Mouse (Mus musculus): ENCODE results near the gene Ifih1. TPM values are rescaled to one million over a fixed set of nuclear protein-coding genes. Genes with fewer than 3 reads are reported as not detected.

Gene Ifih1
- polyA plus RNA-seq, 1 experiment = 4.0 TPM

GRCm38 (mm10) chr2:62643405-62644305 is 2.4 kb downstream of the Ifih1 start:
- TF ChIP-seq CTCF (IDR thresholded peaks at IDR 0.05; ENCODE audit: extremely low read depth, insufficient read depth, insufficient read length, insufficient replicate concordance) (peak; percentile 41; the same call in 1 of the 2 replicates), POLR2A (IDR thresholded peaks at IDR 0.05; ENCODE audit: low read depth, low read length) (no peak)
- no peaks in the 10 kb centered on the region for H3K36me3 ChIP-seq (ENCODE audit: control insufficient read depth, insufficient read depth, low read length)
- no peaks in the 10 kb centered on the region for H3K4me1 ChIP-seq (ENCODE audit: control insufficient read depth, insufficient read depth, insufficient read length)
- 57% methylated on average over 21 of the region's 21 CpGs for WGBS
- no peak overlapping the region for H3K27ac ChIP-seq (ENCODE audit: insufficient read depth, low read length)
- peak; percentile 32 to 51 for DNase-seq (ENCODE audit: low read depth in 1 of 2, low spot score in 2 of 2)
- no peak overlapping the region for H3K4me3 ChIP-seq (ENCODE audit: extremely low read depth, insufficient read depth, insufficient read length)
- no peaks in the 10 kb centered on the region for H3K27me3 ChIP-seq (ENCODE audit: control insufficient read depth, insufficient read depth, low read length)

- Histone ChIP-seq H3K27me3 (ENCODE audit: control insufficient read depth, insufficient read depth, low read length) (no peaks in the 10 kb centered on the region), H3K36me3 (ENCODE audit: control insufficient read depth, insufficient read depth, low read length) (0 out of 2 replicates have a peak, but pooled peaks cover 1% of the 10 kb centered on the region), H3K4me1 (ENCODE audit: control insufficient read depth, insufficient read depth, insufficient read length) (no peaks in the 10 kb centered on the region), H3K27ac (ENCODE audit: insufficient read depth, low read length) (no peak overlapping the region), H3K4me3 (ENCODE audit: extremely low read depth, insufficient read depth, insufficient read length) (no peak overlapping the region)
- WGBS = 42% methylated on average over 2 of the region's 2 CpGs
- TF ChIP-seq CTCF (IDR thresholded peaks at IDR 0.05; ENCODE audit: extremely low read depth, insufficient read depth, insufficient read length, insufficient replicate concordance) = no peak
- DNase-seq (ENCODE audit: low read depth in 1 of 2, low spot score in 2 of 2) = no peak
Observed at GRCm38 (mm10) chr2:62639869-62640268, 6.2 kb downstream of the Ifih1 start.

- no peaks in the 10 kb centered on the region; the same call in 1 of the 2 replicates for H3K36me3 ChIP-seq (ENCODE audit: control insufficient read depth, insufficient read depth, low read length)
- 21% methylated on average over 6 of the region's 6 CpGs for WGBS
- TF ChIP-seq CTCF (IDR thresholded peaks at IDR 0.05; ENCODE audit: extremely low read depth, insufficient read depth, insufficient read length, insufficient replicate concordance) = no peak
- no peak for TF ChIP-seq POLR2A (IDR thresholded peaks at IDR 0.05; ENCODE audit: low read depth, low read length)
Observed at GRCm38 (mm10) chr2:62630446-62630845, 15.6 kb downstream of the Ifih1 start.

GRCm38 (mm10) chr2:62628356-62628755 is 17.7 kb downstream of the Ifih1 start:
- no peak for DNase-seq (ENCODE audit: low read depth in 1 of 2, low spot score in 2 of 2)
- TF ChIP-seq POLR2A (IDR thresholded peaks at IDR 0.05; ENCODE audit: low read depth, low read length) (no peak), CTCF (IDR thresholded peaks at IDR 0.05; ENCODE audit: extremely low read depth, insufficient read depth, insufficient read length, insufficient replicate concordance) (no peak)
- Histone ChIP-seq H3K36me3 (ENCODE audit: control insufficient read depth, insufficient read depth, low read length) (no peaks in the 10 kb centered on the region; the same call in 1 of the 2 replicates), H3K27me3 (ENCODE audit: control insufficient read depth, insufficient read depth, low read length) (no peaks in the 10 kb centered on the region), H3K4me3 (ENCODE audit: extremely low read depth, insufficient read depth, insufficient read length) (no peak overlapping the region), H3K4me1 (ENCODE audit: control insufficient read depth, insufficient read depth, insufficient read length) (no peaks in the 10 kb centered on the region), H3K27ac (ENCODE audit: insufficient read depth, low read length) (no peak overlapping the region)
- WGBS = 95% methylated on average over 5 of the region's 5 CpGs

More at GRCm38 (mm10) chr2:62630446-62630845, 15.6 kb downstream of the Ifih1 start:
- no peaks in the 10 kb centered on the region for H3K27me3 ChIP-seq (ENCODE audit: control insufficient read depth, insufficient read depth, low read length)
- no peaks in the 10 kb centered on the region for H3K4me1 ChIP-seq (ENCODE audit: control insufficient read depth, insufficient read depth, insufficient read length)
- DNase-seq (ENCODE audit: low read depth in 1 of 2, low spot score in 2 of 2) = no peak
- no peak overlapping the region for H3K4me3 ChIP-seq (ENCODE audit: extremely low read depth, insufficient read depth, insufficient read length)
- no peak overlapping the region for H3K27ac ChIP-seq (ENCODE audit: insufficient read depth, low read length)

GRCm38 (mm10) chr2:62627728-62628127 is 18.3 kb downstream of the Ifih1 start:
- Histone ChIP-seq H3K36me3 (ENCODE audit: control insufficient read depth, insufficient read depth, low read length) (no peaks in the 10 kb centered on the region; the same call in 1 of the 2 replicates), H3K27ac (ENCODE audit: insufficient read depth, low read length) (no peak overlapping the region), H3K27me3 (ENCODE audit: control insufficient read depth, insufficient read depth, low read length) (no peaks in the 10 kb centered on the region), H3K4me1 (ENCODE audit: control insufficient read depth, insufficient read depth, insufficient read length) (no peaks in the 10 kb centered on the region), H3K4me3 (ENCODE audit: extremely low read depth, insufficient read depth, insufficient read length) (no peak overlapping the region)
- TF ChIP-seq CTCF (IDR thresholded peaks at IDR 0.05; ENCODE audit: extremely low read depth, insufficient read depth, insufficient read length, insufficient replicate concordance) (no peak), POLR2A (IDR thresholded peaks at IDR 0.05; ENCODE audit: low read depth, low read length) (no peak)
- WGBS = 22% methylated on average over 5 of the region's 5 CpGs
- DNase-seq (ENCODE audit: low read depth in 1 of 2, low spot score in 2 of 2) = no peak

- no peaks in the 10 kb centered on the region for H3K36me3 ChIP-seq (ENCODE audit: control insufficient read depth, insufficient read depth, low read length)
- no peak overlapping the region for H3K27ac ChIP-seq (ENCODE audit: insufficient read depth, low read length)
- no peak overlapping the region for H3K4me3 ChIP-seq (ENCODE audit: extremely low read depth, insufficient read depth, insufficient read length)
- H3K27me3 ChIP-seq (ENCODE audit: control insufficient read depth, insufficient read depth, low read length) = no peaks in the 10 kb centered on the region
- no peak for DNase-seq (ENCODE audit: low read depth in 1 of 2, low spot score in 2 of 2)
- TF ChIP-seq CTCF (IDR thresholded peaks at IDR 0.05; ENCODE audit: extremely low read depth, insufficient read depth, insufficient read length, insufficient replicate concordance) = no peak
- TF ChIP-seq POLR2A (IDR thresholded peaks at IDR 0.05; ENCODE audit: low read depth, low read length) = no peak
- no peaks in the 10 kb centered on the region for H3K4me1 ChIP-seq (ENCODE audit: control insufficient read depth, insufficient read depth, insufficient read length)
- WGBS = 89% methylated on average over 8 of the region's 8 CpGs
Observed at GRCm38 (mm10) chr2:62623024-62623441, 23.0 kb downstream of the Ifih1 start.

GRCm38 (mm10) chr2:62619679-62620078 is 26.4 kb downstream of the Ifih1 start:
- no peaks in the 10 kb centered on the region for H3K36me3 ChIP-seq (ENCODE audit: control insufficient read depth, insufficient read depth, low read length)
- H3K27ac ChIP-seq (ENCODE audit: insufficient read depth, low read length) = no peak overlapping the region
- no peak for TF ChIP-seq CTCF (IDR thresholded peaks at IDR 0.05; ENCODE audit: extremely low read depth, insufficient read depth, insufficient read length, insufficient replicate concordance)
- TF ChIP-seq POLR2A (IDR thresholded peaks at IDR 0.05; ENCODE audit: low read depth, low read length) = no peak
- 56% methylated on average over 2 of the region's 2 CpGs for WGBS
- H3K4me1 ChIP-seq (ENCODE audit: control insufficient read depth, insufficient read depth, insufficient read length) = no peaks in the 10 kb centered on the region
- no peak overlapping the region for H3K4me3 ChIP-seq (ENCODE audit: extremely low read depth, insufficient read depth, insufficient read length)
- no peak for DNase-seq (ENCODE audit: low read depth in 1 of 2, low spot score in 2 of 2)
- H3K27me3 ChIP-seq (ENCODE audit: control insufficient read depth, insufficient read depth, low read length) = no peaks in the 10 kb centered on the region
